Mouse (Mus musculus) midbrain, postnatal 0 days (tissue): ENCODE measurements at regions not wholly inside any gene's neighbourhood (a gene's known extent, or its start where the extent isn't known, plus 50 kb on each side); places are given as distances from the start of the nearest gene placed in this dataset.

Experiments
- ATAC-seq: fragments of 200-750 bp; cut with Nextera tagmentation; 2 replicates; pipeline ENCODE4 v1.8.0; 2017; ENCODE audit warnings: moderate number of reproducible peaks, mild to moderate bottlenecking, moderate TSS enrichment, moderate library complexity; ENCODE audit not compliant: low FRiP score
- DNase-seq: peaks from one replicate; pipeline ENCODE4 v3.0.0-alpha.2; 2015; ENCODE audit warnings: low spot score
- H3K27ac ChIP-seq: fragments of 300-500 bp; sonication (generic); 2 replicates; pipeline ENCODE4 v1.5.1; 2014; ENCODE audit warnings: low read depth, mild to moderate bottlenecking, low read length, mixed read lengths
- H3K27me3 ChIP-seq: fragments of 300-500 bp; sonication (generic); 2 replicates; pipeline ENCODE4 v1.6.1; 2014; ENCODE audit warnings: low read length, control low read depth, mixed read lengths; ENCODE audit not compliant: insufficient read depth
- H3K36me3 ChIP-seq: fragments of 300-500 bp; sonication (generic); 2 replicates; pipeline ENCODE4 v1.6.1; 2014; ENCODE audit warnings: low read length, control low read depth, mixed read lengths; ENCODE audit not compliant: insufficient read depth
- H3K4me1 ChIP-seq: fragments of 300-500 bp; sonication (generic); 2 replicates; pipeline ENCODE4 v1.6.1; 2014; ENCODE audit warnings: mild to moderate bottlenecking, control low read depth, antibody characterized with exemption, low read length, mixed read lengths; ENCODE audit not compliant: insufficient read depth
- H3K4me2 ChIP-seq: fragments of 300-500 bp; sonication (generic); 2 replicates; pipeline ENCODE4 v1.6.1; 2014; ENCODE audit warnings: low read depth, mild to moderate bottlenecking, low read length, mixed read lengths; ENCODE audit not compliant: poor library complexity, severe bottlenecking
- H3K4me3 ChIP-seq: fragments of 300-500 bp; sonication (generic); 2 replicates; pipeline ENCODE4 v1.5.1; 2014; ENCODE audit warnings: low read depth, mild to moderate bottlenecking, low read length, moderate library complexity
- H3K9ac ChIP-seq: fragments of 300-500 bp; sonication (generic); replicated peaks from 2 replicates; pipeline ENCODE4 v1.6.1; 2014; ENCODE audit warnings: mild to moderate bottlenecking, low read length, moderate library complexity, mixed read lengths; ENCODE audit not compliant: poor library complexity, severe bottlenecking
- H3K9me3 ChIP-seq: fragments of 300-500 bp; sonication (generic); 2 replicates; pipeline ENCODE4 v1.6.1; 2016; ENCODE audit warnings: low read length, control low read depth
- CTCF ChIP-seq: IDR thresholded peaks from 2 replicates; pipeline ENCODE4 v1.5.1; 2016; ENCODE audit warnings: antibody characterized with exemption, mild to moderate bottlenecking
- whole genome bisulfite sequencing: fragments of 180-500 bp; shearing (Covaris S2); extraction: QIAGEN DNeasy Blood & Tissue Kit; methylation state at CpG from one replicate; pipeline ENCODE4 v1.1.7; 2014; 5-methylcytosine and 5-hydroxymethylcytosine counted together

- WGBS = 80% methylated on average over 3 of the region's 3 CpGs
- Histone ChIP-seq H3K9me3 (no peaks in the 10 kb centered on the region), H3K27ac (no peak overlapping the region), H3K9ac (no peak overlapping the region), H3K4me2 (no peak overlapping the region), H3K4me1 (no peaks in the 10 kb centered on the region), H3K36me3 (no peaks in the 10 kb centered on the region), H3K4me3 (no peak overlapping the region), H3K27me3 (no peaks in the 10 kb centered on the region)
- no peak for DNase-seq
- no peak for TF ChIP-seq CTCF
- no peak for ATAC-seq
Observed at GRCm38 (mm10) chr4:31076236-31076635, 887.7 kb upstream of the Map3k7 start.

- WGBS = 43% methylated on average over 8 of the region's 8 CpGs
- no peaks in the 10 kb centered on the region for H3K4me1 ChIP-seq
- no peak overlapping the region for H3K9ac ChIP-seq
- H3K27ac ChIP-seq = no peak overlapping the region
- no peak overlapping the region for H3K4me3 ChIP-seq
- H3K27me3 ChIP-seq = no peaks in the 10 kb centered on the region
- no peaks in the 10 kb centered on the region for H3K9me3 ChIP-seq
- peak; percentile 41 for DNase-seq
- TF ChIP-seq CTCF = no peak
- no peaks in the 10 kb centered on the region for H3K36me3 ChIP-seq
- H3K4me2 ChIP-seq = no peak overlapping the region
- ATAC-seq = no peak
Observed at GRCm38 (mm10) chr4:31121586-31121985, 842.3 kb upstream of the Map3k7 start.

GRCm38 (mm10) chr4:31143166-31143565 is 820.7 kb upstream of the Map3k7 start:
- ATAC-seq = no peak
- Histone ChIP-seq H3K36me3 (no peaks in the 10 kb centered on the region), H3K27ac (no peak overlapping the region), H3K4me2 (no peak overlapping the region), H3K4me1 (no peaks in the 10 kb centered on the region), H3K9ac (no peak overlapping the region), H3K27me3 (no peaks in the 10 kb centered on the region), H3K9me3 (no peaks in the 10 kb centered on the region), H3K4me3 (no peak overlapping the region)
- no peak for DNase-seq
- TF ChIP-seq CTCF = no peak
- 91% methylated on average over 1 of the region's 1 CpGs for WGBS

GRCm38 (mm10) chr4:31167431-31167830 is 796.5 kb upstream of the Map3k7 start:
- no peaks in the 10 kb centered on the region for H3K9me3 ChIP-seq
- DNase-seq (peak; percentile 22), ATAC-seq (no peak)
- H3K27ac ChIP-seq = no peak overlapping the region
- no peak overlapping the region for H3K4me2 ChIP-seq
- no peaks in the 10 kb centered on the region for H3K36me3 ChIP-seq
- no peak for TF ChIP-seq CTCF
- no peaks in the 10 kb centered on the region for H3K4me1 ChIP-seq
- H3K27me3 ChIP-seq = no peaks in the 10 kb centered on the region
- no peak overlapping the region for H3K9ac ChIP-seq
- 58% methylated on average over 4 of the region's 4 CpGs for WGBS
- no peak overlapping the region for H3K4me3 ChIP-seq

GRCm38 (mm10) chr4:31168357-31168756 is 795.5 kb upstream of the Map3k7 start:
- no peak overlapping the region for H3K4me2 ChIP-seq

GRCm38 (mm10) chr4:31171190-31171589 is 792.7 kb upstream of the Map3k7 start:
- 87% methylated on average over 3 of the region's 3 CpGs for WGBS
- Histone ChIP-seq H3K27me3 (no peaks in the 10 kb centered on the region), H3K4me3 (no peak overlapping the region), H3K36me3 (no peaks in the 10 kb centered on the region), H3K9ac (no peak overlapping the region), H3K4me1 (no peaks in the 10 kb centered on the region), H3K27ac (no peak overlapping the region), H3K9me3 (no peaks in the 10 kb centered on the region), H3K4me2 (no peak overlapping the region)
- ATAC-seq (no peak), DNase-seq (no peak)
- TF ChIP-seq CTCF = no peak

More at GRCm38 (mm10) chr4:31168357-31168756, 795.5 kb upstream of the Map3k7 start:
- Histone ChIP-seq H3K9me3 (no peaks in the 10 kb centered on the region), H3K27me3 (no peaks in the 10 kb centered on the region), H3K4me1 (no peaks in the 10 kb centered on the region), H3K36me3 (no peaks in the 10 kb centered on the region), H3K4me3 (no peak overlapping the region), H3K9ac (no peak overlapping the region), H3K27ac (no peak overlapping the region)
- TF ChIP-seq CTCF = no peak
- no peak for DNase-seq
- WGBS = 68% methylated on average over 4 of the region's 4 CpGs
- ATAC-seq = no peak
